Mouse (Mus musculus) thymus, postnatal 4 days (tissue): ENCODE measurements at regions not wholly inside any gene's neighbourhood (a gene's known extent, or its start where the extent isn't known, plus 50 kb on each side); places are given as distances from the start of the nearest gene placed in this dataset.

ENCODE experiments used
- DNase-seq: peaks from one replicate; pipeline ENCODE4 v3.0.0; 2021

DNA sequence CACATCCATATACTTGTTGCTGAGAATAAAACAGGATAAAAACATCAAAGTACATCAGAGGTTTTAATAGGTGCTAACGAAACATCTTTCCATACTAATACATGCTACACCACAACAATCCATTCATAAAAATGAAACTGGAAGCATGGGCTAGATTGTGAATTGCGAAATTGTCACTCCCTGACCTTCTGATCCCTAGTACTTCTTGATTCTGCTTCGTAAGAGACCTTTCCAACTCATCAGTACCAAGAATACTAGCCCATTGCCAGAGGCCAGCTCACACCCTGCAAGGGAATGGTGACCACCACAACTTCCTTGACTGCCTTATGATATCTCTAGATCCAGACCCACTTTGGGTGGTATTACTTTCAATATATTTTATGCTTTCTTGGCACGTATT lies 177.3 kb upstream of the Cdyl start:
- DNase-seq = no peak

GRCm38 (mm10) chr13:35486125-35486524 lies 173.5 kb upstream of the Cdyl start:
- no peak for DNase-seq

GRCm38 (mm10) chr13:35499776-35500175 lies 159.9 kb upstream of the Cdyl start:
- no peak for DNase-seq

DNA sequence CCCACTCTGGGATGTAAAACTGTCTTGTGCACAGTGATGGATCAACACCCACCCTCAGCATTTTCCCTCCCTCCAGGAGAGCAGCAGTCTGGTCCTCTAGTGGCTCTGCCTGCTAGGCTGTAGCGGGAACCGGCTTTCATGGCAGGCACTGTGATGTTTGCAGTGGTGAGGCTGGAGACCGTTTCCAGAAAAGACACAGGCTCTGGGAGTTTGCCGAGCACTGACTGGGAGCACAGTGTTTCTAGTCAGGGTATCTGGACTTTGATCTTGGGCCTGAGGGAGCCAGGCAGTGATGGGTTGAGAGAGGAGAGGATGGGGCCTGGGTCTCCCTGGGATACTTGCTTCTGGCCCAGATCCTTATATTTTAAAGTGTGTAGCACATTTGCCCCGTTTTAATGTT lies 158.7 kb upstream of the Cdyl start:
- no peak for DNase-seq

- no peak for DNase-seq
These were observed 158.1 kb upstream of the Cdyl start for GRCm38 (mm10) chr13:35501351-35502146.

GRCm38 (mm10) chr13:35502147-35502522 lies 157.5 kb upstream of the Cdyl start:
- no peak for DNase-seq

DNA sequence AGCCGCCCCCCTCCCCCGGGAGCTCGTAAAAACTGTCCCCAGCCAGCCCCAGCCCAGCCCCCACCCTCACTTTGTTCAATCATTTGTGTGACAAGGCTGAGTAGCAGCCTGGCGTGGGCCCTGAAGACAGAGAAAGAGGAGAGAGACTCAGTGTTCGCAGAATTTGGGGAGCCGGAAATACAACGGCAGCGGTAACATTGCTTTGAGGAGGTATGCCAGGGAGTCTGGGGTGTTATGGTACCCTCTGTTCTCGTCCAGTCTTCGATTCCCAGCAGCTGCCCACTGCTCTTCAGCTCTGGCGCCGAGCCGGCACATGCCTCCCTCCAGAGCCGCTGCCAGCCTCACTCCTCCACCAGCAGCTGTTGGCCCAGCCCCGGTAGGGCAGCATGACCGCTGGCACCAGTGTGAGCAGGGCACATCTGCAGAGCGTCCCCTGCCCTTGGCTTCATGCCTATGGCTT lies 156.2 kb upstream of the Cdyl start:
- DNase-seq = no peak

GRCm38 (mm10) chr13:35507195-35507594 lies 152.4 kb upstream of the Cdyl start:
- no peak for DNase-seq

GRCm38 (mm10) chr13:35512029-35512507 lies 147.6 kb upstream of the Cdyl start:
- DNase-seq = no peak

- no peak for DNase-seq
These were observed 146.5 kb upstream of the Cdyl start for GRCm38 (mm10) chr13:35513120-35513519.

DNA sequence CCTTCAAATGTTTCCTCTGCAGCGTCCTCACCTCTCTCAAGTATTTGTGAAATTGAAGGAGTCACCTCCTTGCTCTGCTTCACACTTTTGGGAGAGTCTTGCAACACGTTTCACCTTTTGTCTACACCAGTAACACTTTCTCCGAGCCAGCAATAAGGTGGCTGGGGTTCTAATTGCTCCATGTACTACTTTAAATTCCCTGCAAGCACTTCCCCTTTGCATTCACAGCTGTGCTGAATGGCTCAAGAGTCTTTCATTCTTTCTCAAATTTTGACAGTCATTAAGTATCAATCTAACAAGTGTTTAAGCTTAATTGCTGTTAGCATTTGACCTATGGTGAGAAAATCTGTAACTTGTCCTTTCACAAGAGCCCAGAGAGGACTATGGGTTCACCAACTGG lies 144.3 kb upstream of the Cdyl start:
- no peak for DNase-seq

GRCm38 (mm10) chr13:35517692-35518091 lies 141.9 kb upstream of the Cdyl start:
- no peak for DNase-seq

GRCm38 (mm10) chr13:35522272-35522671 lies 137.4 kb upstream of the Cdyl start:
- DNase-seq = no peak

- no peak for DNase-seq
These were observed 130.1 kb upstream of the Cdyl start for GRCm38 (mm10) chr13:35529577-35529976.

GRCm38 (mm10) chr13:35537106-35537505 lies 122.5 kb upstream of the Cdyl start:
- no peak for DNase-seq

- no peak for DNase-seq
These were observed 121.7 kb upstream of the Cdyl start for GRCm38 (mm10) chr13:35537936-35538335.

- no peak for DNase-seq
These were observed 119.2 kb upstream of the Cdyl start for GRCm38 (mm10) chr13:35540433-35540832.

DNA sequence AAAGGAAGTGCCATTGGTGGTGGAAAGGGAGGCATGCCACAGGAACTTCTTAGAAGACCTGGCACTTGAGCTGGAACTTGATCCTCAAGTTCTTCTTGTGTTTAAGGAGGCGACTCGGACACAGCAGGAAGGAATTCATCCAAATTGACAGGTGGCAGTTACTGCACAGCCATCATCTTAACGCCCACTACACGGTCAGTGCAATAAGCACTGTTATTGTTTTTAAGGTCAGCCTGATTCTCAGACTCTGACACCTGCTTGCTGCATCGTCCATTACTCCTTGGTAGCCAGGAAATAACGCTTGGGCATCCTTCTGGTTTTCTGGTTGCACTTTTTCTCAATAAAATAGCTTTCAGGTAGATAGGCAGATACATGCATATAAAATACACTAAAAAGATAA lies 118.6 kb upstream of the Cdyl start:
- DNase-seq = no peak

DNA sequence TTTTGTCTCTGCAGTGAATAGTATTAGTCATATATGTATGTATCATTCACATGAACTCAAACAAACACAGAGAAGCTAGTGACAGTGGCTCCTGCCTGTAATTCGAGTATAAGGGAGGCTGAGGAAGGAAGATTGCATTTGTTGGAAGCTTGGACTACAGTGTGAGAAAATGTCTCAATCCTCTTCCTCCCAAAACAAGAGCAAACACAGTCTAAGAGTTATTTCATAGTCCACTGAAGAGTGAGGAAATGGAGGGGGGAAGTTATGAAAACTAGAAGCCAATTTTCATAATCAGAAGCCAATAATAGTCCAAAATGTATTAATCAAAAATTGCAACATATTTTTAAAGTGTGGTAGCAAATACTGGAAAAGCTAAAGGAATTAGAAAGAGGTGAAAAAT lies 95.6 kb upstream of the Cdyl start:
- no peak for DNase-seq

DNA sequence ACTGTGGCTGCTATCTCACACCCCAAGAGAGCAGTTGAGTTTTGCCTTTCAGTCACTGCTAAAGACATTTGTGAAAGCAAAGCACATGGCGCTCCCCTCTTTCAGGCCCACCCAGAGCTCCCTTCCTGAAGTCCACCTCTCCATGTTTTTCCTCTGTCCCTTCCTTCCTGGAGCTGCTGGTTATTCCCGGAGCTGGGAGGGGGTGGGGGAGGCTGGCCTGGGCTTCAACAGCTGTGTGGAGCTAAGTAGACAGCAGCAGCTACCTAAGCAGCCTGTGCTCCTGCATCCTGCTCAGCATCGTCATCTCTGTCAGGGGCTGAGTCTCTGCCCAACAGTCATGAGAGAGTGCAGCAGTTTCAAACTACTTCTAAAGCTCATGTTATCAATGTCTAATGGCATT lies 78.0 kb upstream of the Cdyl start:
- DNase-seq = no peak

- no peak for DNase-seq
These were observed 61.6 kb upstream of the Cdyl start for GRCm38 (mm10) chr13:35598003-35598402.

- DNase-seq = no peak
These were observed 58.0 kb upstream of the Cdyl start for GRCm38 (mm10) chr13:35601560-35602135.

DNA sequence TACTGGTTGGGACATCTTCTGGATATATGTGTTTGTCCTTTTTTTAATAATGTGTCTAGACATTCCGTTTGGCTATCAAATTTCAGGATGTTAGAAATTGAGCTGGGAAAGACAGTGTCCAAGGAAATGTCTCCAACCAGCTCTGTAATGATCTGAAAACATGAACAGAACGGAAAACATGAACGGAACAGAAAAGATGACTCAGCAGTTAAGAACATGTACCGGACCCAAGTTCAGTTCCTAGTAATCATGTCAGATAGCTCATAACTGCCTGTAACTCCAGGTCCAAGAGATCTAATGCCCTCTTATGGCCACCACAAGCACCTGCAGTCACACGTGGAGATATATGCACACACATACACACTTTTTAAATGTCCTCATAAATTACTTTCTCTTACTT lies 56.6 kb upstream of the Cdyl start:
- no peak for DNase-seq

GRCm38 (mm10) chr13:35604061-35604460 lies 55.6 kb upstream of the Cdyl start:
- no peak for DNase-seq

- no peak for DNase-seq
These were observed 54.9 kb upstream of the Cdyl start for GRCm38 (mm10) chr13:35604765-35605164.
